Mouse (Mus musculus) megakaryocyte progenitor cell, adult 5-6 weeks (primary cell): ENCODE measurements at regions not wholly inside any gene's neighbourhood (a gene's known extent, or its start where the extent isn't known, plus 50 kb on each side); places are given as distances from the start of the nearest gene placed in this dataset.
A peak's percentile ranks its signal among the peaks of the same experiment; 100 is the strongest.

Experiments used
- ATAC-seq: replicated peaks from 2 replicates; pipeline ENCODE4 v1.8.0; 2016; ENCODE audit warnings: mild to moderate bottlenecking, moderate TSS enrichment, inconsistent platforms; ENCODE audit not compliant: poor library complexity

- ATAC-seq: no peak
These were observed 150.8 kb downstream of the Dad1 start for GRCm38 (mm10) chr14:54103115-54103514.

GRCm38 (mm10) chr14:54101775-54102174 lies 152.1 kb downstream of the Dad1 start:
- ATAC-seq: no peak

- peak; percentile 91 for ATAC-seq
These were observed 154.5 kb downstream of the Dad1 start for GRCm38 (mm10) chr14:54099360-54099759.

GRCm38 (mm10) chr14:54098122-54098775 lies 155.7 kb downstream of the Dad1 start:
- ATAC-seq: no peak

GRCm38 (mm10) chr14:54097026-54097425 lies 156.9 kb downstream of the Dad1 start:
- ATAC-seq: no peak

- ATAC-seq: no peak
These were observed 161.5 kb downstream of the Dad1 start for GRCm38 (mm10) chr14:54092444-54092843.

GRCm38 (mm10) chr14:54086660-54087059 lies 167.2 kb downstream of the Dad1 start:
- no peak for ATAC-seq

- no peak for ATAC-seq
These were observed 179.2 kb downstream of the Dad1 start for GRCm38 (mm10) chr14:54074659-54075058.

GRCm38 (mm10) chr14:54072283-54072912 lies 181.5 kb downstream of the Dad1 start:
- ATAC-seq: no peak

GRCm38 (mm10) chr14:54070240-54070639 lies 183.7 kb downstream of the Dad1 start:
- ATAC-seq: no peak

GRCm38 (mm10) chr14:54068684-54069083 lies 185.2 kb downstream of the Dad1 start:
- peak; percentile 71 for ATAC-seq

GRCm38 (mm10) chr14:54065466-54065865 lies 188.4 kb downstream of the Dad1 start:
- no peak for ATAC-seq

- peak; percentile 45 for ATAC-seq
These were observed 189.1 kb downstream of the Dad1 start for GRCm38 (mm10) chr14:54064541-54065402.

- ATAC-seq: no peak
These were observed 192.3 kb downstream of the Dad1 start for GRCm38 (mm10) chr14:54061570-54061969.

- ATAC-seq: peak; percentile 97
These were observed 194.1 kb downstream of the Dad1 start for GRCm38 (mm10) chr14:54059776-54060175.

- no peak for ATAC-seq
These were observed 194.8 kb downstream of the Dad1 start for GRCm38 (mm10) chr14:54059096-54059495.

GRCm38 (mm10) chr14:54056691-54057090 lies 197.2 kb downstream of the Dad1 start:
- ATAC-seq: no peak

- ATAC-seq: no peak
These were observed 198.5 kb downstream of the Dad1 start for GRCm38 (mm10) chr14:54055390-54055789.

GRCm38 (mm10) chr14:54042286-54042685 lies 211.6 kb downstream of the Dad1 start:
- no peak for ATAC-seq

GRCm38 (mm10) chr14:54040644-54041043 lies 213.3 kb downstream of the Dad1 start:
- 0 out of 2 replicates have a peak, but pooled peaks have one; percentile 31 for ATAC-seq

GRCm38 (mm10) chr14:54034516-54034915 lies 219.4 kb downstream of the Dad1 start:
- no peak for ATAC-seq

- no peak for ATAC-seq
These were observed 230.4 kb downstream of the Dad1 start for GRCm38 (mm10) chr14:54023552-54023951.
